Mouse (Mus musculus) thymus, postnatal 36 days (tissue): ENCODE data around the gene Esam.

ENCODE experiments used
- DNase-seq, 2 experiments: peaks; one replicate each; pipeline ENCODE4 v3.0.0; 2022; ENCODE audit warnings: mixed read lengths in 2 of 2

The Esam gene

DNA sequence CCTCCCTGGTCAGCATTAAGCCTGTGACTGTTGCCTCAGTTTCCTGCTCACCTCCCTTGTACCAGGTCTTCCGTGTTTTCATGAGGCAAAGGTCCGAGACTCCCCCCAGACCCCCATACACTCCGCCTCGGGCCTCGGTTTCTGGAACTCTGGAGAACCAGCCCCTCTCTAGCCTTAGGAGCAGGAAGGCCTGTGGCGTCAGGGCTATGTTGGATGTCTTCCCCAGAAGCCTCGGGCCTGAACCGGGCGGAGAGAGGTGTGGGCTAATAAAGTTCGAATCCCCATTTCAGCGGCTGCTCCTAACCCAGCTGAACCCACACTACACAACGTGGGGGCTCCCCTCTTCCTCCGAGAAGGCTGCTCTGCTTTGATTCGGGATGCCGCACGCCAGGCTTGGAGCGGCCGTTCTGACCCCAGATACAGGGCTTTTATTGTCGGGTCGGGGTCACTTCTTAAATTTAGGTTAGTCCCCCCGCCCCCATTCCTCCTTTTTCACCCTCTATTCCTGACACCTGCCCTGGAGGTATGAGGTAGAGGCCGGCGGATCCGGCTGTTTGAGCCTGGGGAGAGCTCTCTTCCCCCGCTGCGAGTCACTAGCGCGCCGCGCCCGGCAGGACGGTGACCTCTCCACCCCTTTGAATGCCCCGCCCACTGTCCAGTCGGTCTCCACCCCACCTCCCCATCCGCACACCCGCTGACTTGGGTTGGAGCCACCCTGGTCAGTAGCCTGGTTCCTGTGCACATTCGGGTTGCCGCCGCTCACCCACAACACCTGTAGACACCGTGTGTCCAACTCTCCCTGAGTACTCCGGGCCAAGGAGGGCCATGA is at the start of gene Esam:
Gene Esam, plus strand, starts transcription at position 683 of the 829 bp plus-strand sequence.
- peak in 1 of 2 experiments; percentile 14 for DNase-seq

DNA sequence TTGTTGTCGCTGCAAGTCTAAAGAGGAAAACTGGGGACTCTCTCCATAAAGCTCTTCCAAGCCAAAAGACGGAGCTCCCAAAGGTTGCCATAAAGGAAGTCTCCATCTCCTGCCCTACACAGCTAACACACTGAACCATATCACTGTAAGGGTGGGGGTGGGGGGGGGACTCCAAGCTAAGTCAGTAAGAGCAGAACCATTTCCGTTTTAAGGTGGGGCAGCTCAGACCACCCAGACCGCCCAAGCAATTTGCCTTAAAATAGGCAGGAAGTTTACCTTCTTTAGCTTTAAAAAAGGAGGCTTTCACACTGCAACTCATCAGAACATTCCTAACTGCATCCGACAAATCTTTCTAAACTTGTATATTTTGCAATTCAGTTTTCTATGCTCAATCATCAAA is 42.7 kb upstream of the Esam start:
- DNase-seq = no peak

DNA sequence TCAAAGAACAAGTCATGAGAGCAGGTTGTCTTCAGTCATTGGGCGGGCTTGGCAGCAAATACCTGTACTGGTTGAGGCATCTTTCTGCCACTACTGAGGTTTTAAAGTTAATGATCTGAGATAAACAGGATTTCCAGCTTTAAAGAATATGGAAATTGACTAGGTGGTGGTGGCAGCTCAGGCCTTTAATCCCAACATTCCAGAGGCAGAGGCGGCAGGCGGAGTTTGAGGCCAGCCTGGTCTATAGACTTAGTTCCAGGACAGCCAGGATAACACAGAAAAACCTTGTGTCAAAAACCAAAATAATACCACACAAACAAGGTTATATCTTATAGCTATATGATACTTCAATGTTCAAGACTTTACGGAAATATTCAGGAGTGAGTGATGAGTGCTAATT is 39.8 kb upstream of the Esam start:
- no peak for DNase-seq

DNA sequence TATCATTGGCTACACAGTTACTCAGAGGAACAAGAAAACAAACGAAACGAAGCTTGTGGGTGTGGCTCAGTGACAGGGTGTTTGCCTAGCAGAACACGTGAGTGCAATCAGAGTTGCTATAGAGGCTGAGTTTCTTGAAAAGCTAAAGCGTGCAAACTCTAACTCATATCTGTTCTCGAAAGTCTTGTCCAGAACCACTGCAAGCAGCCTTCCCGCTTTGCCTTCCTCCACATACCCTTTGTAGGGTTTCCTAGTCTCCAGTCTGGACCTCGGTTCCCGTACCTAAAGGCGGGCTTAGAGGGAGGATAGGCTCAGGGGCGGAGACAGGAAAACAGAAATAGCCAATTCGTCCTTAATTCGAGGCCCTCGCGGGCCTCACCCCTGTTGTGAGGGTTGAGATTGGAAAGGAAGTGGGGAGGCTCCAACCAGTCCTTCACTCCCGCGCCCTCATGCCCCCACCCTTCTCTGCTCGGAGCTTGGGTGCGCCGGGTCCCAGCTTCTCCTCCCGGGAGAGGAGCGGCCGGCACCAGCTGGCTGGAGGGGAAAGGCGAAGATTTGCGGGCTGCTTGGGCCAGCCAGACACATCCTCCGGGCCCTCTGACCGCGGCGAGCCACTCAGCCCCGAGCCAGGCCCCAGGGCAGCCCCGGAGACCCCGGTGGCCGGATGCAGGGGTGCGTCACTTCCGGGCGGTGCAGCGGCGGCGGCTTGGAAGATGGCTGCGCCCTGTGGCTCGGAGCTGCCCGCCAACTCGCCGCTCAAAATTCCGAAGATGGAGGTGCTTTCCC is 39.1 kb upstream of the Esam start, which contains the start of gene Msantd2:
Gene Msantd2, plus strand, starts transcription at position 709 of the 786 bp plus-strand sequence.
- peak; percentile 84 to 86 for DNase-seq

DNA sequence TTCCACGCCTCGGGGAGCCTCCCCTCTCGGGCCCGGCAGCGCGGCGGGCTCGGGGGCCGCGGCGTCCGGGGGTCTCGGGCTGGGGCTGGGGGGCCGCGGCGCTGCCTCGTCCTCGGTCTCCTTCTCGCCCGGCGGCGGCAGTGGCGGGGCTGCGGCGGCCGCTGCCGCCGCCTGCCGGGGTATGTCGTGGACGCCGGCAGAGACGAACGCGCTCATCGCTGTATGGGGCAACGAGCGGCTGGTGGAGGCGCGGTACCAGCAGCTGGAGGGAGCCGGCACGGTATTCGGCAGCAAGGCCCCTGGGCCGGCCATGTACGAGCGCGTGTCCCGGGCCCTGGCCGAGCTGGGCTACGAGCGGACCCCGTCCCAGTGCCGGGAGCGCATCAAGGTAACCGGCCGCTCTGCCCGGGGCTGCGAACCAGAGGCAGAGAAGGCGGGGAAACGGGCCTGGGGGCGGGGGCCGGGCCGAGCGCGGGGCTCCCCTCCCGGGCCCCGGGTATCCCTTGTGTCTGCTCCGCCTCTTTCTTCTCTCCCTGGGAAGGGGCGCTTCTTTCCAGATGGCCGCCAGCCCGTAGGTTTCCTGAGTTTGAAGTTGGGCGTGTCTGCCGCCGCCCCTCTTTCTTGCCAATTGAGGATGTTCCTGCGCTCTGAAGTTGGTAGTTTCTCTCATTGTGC is 38.3 kb upstream of the Esam start:
- peak; percentile 44 to 55 for DNase-seq

DNA sequence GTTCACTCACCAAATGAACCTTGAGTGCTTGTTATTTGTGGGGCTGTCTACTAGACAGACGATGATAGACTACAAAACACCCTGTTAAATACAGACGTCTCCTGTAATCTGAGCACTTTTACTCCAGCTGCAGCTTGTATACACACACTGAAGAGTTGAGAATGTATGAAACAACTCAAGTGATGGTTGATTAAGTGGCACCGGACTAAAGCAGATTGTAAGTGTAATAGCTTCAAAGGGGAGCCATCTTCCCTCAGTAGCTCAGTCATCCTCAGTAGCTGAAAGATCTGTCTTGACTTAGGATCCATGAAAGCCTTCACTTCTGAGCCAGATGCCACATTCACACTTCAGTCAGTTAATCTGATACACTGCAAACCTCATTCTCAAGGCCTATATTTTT is 32.1 kb upstream of the Esam start:
- DNase-seq = no peak

DNA sequence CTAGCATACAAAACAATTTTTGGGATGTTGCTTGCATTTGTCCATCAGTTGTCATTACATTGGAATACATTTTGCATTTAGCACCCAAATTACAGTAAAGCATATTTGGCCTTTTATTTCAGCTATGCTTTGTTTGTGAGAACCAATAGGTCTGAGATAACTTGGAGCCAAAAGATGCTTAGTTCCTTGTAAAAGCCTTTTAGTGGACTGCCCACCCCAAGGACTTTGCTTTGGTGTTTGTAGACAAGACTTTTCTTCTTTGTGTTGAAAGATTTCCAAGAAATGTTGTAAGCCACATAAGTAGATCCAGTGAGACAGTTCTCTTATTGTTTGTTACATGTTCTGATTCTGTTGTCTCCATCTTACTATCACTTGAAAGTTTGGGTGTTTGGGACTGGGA is 31.6 kb upstream of the Esam start:
- DNase-seq = no peak

DNA sequence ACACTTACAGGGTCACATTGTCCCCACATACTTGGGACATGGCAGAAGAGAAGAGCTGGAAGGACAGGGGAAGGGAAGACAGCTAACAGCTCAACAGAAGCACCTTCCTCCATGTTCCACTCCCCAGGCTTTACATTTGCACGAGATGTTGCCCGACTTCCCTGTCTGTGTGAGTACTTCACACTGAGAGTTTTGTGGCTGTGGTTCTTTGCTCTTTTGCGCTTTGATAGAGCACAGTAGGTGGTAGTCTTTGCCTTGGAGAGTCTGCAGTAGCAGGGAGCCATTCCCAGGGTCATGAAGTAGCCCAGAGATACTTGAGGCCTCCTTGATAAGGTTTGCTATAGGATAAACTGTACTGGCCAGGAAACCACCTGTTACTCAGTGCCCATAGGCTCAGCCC is 27.7 kb upstream of the Esam start:
- DNase-seq = no peak

DNA sequence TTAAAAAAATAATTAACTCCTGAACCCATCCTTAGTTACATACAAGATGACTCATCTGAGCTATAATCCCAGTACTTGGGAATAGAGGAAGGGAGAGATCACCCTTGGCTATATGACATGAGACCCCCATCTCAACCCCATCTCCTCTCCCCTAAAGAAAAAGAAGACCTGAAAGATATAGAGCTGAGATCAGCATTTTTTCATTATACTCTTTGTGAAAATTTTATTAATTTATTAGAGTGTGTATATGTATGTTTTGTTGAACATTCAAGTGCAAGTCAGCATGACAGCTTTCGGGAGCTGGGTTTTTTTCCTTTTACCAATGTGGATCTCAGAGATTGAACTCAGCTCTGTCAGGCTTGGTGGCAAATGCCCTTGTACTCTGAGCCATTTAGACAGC is 26.7 kb upstream of the Esam start:
- no peak for DNase-seq

DNA sequence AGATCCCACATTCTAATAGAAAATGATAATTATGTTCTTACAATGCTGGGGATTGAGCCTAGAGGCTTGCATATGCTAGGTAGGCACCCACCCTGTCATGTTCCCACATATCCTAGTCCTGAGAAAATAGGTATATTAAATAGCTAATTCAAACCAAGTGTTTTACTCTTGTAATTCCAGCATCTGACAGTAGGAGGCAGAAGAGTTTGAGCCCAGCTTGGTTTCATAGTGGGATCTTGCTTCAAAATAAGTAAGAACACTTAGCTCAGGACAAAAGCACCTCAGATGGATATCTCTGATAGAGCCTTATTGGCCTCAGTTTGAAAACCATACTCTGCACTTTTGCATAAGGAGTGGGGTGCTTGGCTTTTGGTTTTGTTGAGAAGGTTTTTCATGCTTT is 23.5 kb upstream of the Esam start:
- DNase-seq = no peak

DNA sequence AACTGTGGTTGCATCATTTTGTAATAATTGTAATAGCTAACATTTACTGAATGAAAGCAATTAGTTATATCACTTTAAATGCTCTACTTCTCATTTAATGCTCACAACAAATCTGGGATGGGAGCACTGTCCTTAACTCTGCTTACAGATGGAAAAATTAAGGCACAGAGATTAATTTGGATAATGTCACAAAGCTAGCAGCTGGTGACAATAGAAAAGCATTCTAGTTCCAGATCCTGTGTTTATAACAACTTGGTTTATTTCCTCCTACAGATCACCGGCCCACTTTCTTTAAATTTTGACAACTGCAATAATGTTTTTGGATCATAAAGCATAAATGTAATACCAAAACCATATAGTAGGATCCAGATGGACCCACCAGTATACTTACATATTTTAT is 21.9 kb upstream of the Esam start:
- DNase-seq = no peak

DNA sequence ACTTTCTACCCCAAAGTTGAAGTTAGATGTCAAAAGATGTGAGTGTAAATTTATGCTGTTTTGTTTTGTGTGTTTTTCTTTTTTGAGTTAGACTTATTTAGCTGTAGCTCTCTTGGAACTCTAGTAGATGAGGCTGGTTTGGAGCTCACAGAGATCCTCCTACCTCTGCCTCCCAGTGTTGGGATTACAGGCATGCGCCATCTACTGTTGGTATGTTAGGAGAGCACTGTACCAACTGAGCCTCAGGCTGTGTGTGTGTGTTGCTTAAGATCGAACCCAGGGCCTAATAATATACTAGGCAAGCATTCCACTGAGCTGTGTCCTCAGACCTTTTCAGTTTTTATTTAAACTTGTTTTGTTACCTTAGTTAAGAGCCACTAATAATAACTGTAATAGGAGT is 15.8 kb upstream of the Esam start:
- no peak for DNase-seq

DNA sequence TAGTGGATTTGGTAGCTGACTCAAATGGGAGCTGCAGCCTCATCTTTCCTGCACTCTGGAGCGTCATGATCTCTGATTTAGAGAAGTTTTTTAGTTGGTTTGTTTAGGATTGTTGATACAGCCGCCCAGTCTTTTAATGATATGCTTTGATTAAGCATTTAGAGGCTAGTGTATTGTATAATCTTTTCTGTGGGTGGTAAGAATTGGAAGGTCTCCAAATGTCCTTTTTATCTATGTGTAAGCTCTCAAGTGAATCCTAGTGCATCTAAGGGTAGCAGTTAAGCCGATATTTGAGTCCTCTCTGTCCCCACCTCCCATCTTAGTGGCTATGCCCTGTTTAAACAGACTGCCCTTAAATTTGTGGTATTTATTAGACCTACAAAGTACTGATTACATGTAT is 13.4 kb upstream of the Esam start:
- no peak for DNase-seq

DNA sequence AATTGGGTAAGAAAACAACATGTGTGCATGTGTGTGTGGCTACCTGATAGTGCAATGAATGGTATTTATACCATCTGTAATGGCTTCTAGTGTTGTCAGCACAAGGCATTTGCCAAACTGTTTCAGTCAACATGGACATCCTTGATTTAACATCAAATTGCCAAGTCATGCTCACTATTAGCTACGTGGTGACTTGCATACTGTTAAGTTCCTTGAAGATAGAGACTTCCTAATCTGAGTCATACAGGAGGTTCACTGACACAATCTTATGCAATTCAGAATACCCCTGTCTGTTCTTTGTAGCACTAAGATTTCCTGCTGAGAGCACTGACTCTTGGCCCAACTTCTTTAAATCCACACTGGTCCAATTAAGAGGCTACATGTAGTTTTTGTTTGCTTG is 10.4 kb upstream of the Esam start:
- DNase-seq = no peak

DNA sequence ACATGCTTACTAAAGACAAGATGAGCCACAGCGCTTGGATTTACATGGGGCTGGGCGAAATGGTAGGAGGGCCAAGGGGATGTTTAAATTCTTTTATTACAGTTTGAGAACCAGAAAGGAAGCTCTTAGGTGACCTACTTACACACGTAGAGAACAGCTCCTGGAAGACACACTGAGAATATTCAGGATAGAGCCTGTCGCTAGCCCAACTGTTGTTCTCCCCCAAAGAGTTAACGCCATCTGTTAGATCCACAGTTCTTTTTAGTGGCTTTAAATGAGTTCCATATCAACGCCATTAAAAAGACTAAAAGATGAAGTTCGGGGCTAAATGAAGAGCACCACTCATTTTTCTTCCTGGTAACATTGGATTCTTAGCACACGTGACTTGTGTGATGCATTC is 8.9 kb upstream of the Esam start:
- no peak for DNase-seq

DNA sequence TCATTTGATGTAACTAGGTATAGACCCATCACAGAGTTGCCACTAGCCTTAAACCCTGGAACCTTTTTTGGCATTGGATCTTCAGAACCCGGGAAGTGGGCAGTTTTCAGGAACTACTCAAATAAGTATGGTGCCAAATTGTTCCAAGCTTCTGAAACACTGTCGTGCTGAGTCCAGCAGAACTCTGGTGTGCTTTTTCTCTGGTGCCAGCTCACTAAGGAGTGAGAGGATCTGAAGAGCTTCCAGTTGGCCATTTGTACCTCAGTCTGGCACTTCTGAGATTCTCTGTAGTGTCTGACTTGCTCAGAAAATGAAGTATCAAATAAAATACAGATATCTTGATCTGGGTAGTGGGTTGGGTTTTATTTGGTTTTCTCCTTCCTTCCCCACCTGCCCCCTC is 7.9 kb upstream of the Esam start:
- DNase-seq = no peak

DNA sequence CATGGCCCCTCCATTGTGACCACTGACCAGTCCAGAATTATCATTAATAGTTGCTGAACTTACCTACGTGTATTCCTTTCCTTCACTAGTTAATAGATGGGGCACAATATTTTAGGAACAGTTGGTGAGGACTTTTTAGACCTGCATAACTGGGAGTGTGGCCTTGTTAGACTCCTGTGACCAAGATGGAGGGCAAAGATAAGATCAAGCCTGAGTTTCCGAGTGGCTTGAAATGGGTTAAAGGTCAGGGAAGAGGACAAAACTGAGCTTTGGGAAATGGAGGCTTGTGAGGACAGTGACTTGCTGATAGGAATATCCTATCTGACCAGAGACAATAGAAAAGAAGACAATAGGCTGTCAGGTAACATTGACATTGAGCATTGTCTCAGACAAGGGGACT is 2.4 kb upstream of the Esam start:
- DNase-seq = no peak

DNA sequence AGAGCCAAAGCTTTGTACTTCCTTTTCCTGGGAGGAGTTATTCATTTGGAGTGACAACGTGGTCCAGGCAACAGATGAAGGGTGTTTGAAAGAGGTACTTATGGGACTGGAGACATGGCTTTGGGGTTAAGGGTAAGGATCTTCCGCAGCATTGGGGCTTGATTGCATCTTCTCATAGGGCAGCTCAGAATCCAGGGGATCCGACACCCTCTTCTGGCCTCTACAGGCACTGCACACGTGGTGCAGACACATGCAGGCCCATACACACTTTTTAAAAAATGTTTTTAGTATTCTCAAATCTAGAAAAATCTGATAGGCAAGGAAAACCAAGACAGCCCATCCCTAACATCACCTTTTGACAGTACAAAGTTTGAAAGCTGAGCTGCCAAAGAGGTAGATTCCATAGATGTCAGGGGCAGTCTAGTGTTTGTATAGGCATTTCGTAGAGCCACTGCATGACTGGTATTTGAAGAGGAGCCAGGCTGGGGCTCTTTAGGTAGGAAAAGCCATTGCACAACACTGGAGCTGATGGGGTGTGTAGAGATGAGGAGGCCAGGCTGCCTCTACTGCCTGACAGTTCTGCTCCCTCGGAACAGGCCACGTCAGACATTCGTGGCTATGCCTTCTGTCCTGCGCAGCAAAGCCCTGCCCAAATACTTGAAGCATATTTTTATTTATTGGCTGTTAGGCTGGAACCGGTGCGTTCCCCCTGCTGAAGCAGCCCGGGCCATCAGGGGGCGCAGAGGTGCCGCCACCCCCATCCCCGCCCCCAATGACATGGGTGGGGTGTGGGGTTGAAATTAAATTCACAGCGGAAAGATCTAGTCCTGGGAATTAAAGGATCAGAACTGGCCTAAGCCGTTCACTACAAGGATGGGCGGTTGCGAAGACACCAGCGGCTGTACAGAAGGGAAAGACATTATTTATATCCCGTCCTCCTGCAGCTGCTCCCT is 1.2 kb upstream of the Esam start:
- no peak for DNase-seq

DNA sequence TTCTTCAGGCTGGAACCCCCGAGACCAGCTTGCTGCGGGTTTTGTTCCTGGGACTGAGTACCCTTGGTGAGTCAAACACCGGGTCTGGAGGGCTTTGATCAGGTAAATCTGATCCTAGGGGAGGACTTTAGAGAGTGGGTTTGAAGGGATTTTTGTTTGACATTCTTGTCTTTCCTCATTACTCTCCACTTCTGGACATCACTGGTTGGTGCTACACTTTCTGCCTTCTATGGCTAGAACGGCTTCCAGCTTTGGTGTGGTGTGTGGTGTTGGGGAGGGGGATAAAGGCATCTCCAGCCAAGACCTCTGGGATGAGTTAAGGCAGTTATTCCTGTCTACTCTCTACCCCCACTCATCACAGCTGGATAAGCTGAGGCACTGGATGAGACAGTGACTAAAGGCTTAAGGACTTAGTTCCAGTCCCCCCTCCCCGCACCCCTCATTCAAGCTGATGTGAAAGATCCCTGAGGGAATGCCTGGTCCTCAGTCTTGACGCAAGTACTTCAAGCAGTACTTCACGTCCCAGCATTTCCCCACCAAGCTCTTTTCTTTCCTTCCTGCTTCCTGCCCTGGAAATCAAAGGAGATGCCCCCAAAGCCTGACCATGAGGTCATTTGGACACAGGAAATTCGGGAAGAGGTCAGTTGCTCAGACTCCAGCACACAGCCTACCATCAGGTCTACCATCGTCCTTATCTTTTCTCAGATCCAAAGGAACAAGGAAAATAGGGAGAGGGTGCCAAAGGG is 520 bp downstream of the Esam start:
- no peak for DNase-seq

DNA sequence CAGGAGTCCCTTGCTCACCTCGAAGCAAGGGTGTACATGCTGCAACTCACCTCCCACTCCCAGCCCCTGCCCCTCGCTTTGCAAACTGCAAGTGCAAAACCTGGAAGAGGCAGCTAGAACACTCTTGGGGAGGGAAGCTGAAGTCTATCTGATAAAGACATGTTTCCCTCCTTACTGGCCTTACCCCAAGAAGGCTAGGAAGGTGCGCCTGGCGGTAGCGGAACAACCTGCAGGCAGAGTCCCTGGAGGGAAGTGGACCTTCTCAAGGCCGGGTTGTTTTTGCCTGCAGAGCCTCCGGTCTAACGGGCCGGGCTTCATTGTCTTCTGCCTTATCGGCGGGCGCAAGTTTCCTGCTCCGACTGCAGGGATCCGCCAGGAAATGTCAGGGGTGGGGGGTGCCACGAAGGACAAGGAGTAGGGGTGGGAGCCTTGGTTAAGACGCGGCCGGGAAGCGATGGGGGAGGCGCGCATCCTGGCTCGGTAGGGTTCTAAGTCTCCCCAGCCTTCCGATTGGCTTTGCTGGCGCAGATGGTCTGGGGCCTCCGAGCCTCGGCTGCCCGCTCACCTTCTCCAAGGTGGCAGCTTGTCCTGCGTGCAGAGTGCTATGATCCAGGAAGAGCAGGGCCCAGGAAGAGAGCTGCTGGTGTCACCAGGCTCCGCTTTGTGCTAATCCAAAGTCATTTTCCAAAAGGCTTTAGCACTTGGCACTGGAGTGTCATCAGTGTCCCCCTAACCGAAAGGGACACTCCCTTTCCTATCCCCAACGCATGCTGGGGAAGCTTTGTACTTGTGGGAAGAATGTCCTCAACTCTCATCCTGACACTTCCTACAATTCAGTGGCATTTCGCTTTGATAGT is 2.4 kb downstream of the Esam start:
- no peak for DNase-seq
